Mouse (Mus musculus): ENCODE data around the gene Olfr508. TPM values are rescaled to one million over a fixed set of nuclear protein-coding genes. Genes with fewer than 3 reads are reported as not detected.
"Not testable (repeated sequence)": the region's sequence is repeated elsewhere in the genome, so short reads cannot be mapped to it uniquely, and the experiment has no call there.

Olfr508 gene
- not detected in 2 replicates for polyA plus RNA-seq (2016; fragmentation: Nextera tagmentation; extraction: Ambion mirVana)

GRCm38 (mm10) chr7:108629694-108630093 is at the start of gene Olfr508:
TSS of gene Olfr508 (plus strand) at chr7:108629994.
- Histone ChIP-seq H3K9me3 (no peaks in the 10 kb centered on the region), H3K27ac (replicated peaks) (no peak within 1 kb of the TSS), H3K4me3 (no peak within 1 kb of the TSS), H3K27me3 (no peaks in the 10 kb centered on the region), H3K9ac (replicated peaks) (no peak within 1 kb of the TSS), H3K4me2 (replicated peaks) (no peak within 1 kb of the TSS), H3K4me1 (no peaks in the 10 kb centered on the region), H3K36me3 (no peaks in the 10 kb centered on the region)
- WGBS: 88% methylated on average over 3 of the region's 3 CpGs
- ATAC-seq (ENCODE audit: low FRiP score, low read depth): no peak

- Histone ChIP-seq H3K9ac (replicated peaks) (no peak overlapping the region), H3K27ac (replicated peaks) (no peak overlapping the region), H3K9me3 (no peaks in the 10 kb centered on the region), H3K4me1 (no peaks in the 10 kb centered on the region), H3K27me3 (no peaks in the 10 kb centered on the region), H3K4me3 (no peak overlapping the region), H3K36me3 (no peaks in the 10 kb centered on the region), H3K4me2 (replicated peaks) (no peak overlapping the region)
- no peak; the same call in 1 of the 2 replicates for ATAC-seq (ENCODE audit: low FRiP score, low read depth)
- WGBS: 100% methylated on average over 1 of the region's 1 CpGs
Observed at GRCm38 (mm10) chr7:108589797-108590196, 40.0 kb upstream of the Olfr508 start.

- H3K4me3 ChIP-seq; ATAC-seq (ENCODE audit: low FRiP score, low read depth); H3K9me3 ChIP-seq; H3K9ac ChIP-seq (replicated peaks); H3K27me3 ChIP-seq; H3K4me2 ChIP-seq (replicated peaks); H3K4me1 ChIP-seq; H3K27ac ChIP-seq (replicated peaks); H3K36me3 ChIP-seq: not testable (repeated sequence)
- 82% methylated on average over 3 of the region's 3 CpGs for WGBS
Observed at GRCm38 (mm10) chr7:108601916-108602315, 27.9 kb upstream of the Olfr508 start.

GRCm38 (mm10) chr7:108610487-108610886 is 19.3 kb upstream of the Olfr508 start, which contains the start of gene Olfr506:
TSS of gene Olfr506 (plus strand) at chr7:108610787.
- no peaks in the 10 kb centered on the region for H3K9me3 ChIP-seq
- H3K9ac ChIP-seq (replicated peaks): no peak within 1 kb of the TSS
- H3K4me1 ChIP-seq: no peaks in the 10 kb centered on the region
- H3K4me3 ChIP-seq: no peak within 1 kb of the TSS
- no peak for ATAC-seq (ENCODE audit: low FRiP score, low read depth)
- H3K27ac ChIP-seq (replicated peaks): no peak within 1 kb of the TSS
- no peaks in the 10 kb centered on the region for H3K36me3 ChIP-seq
- no peak within 1 kb of the TSS for H3K4me2 ChIP-seq (replicated peaks)
- no peaks in the 10 kb centered on the region for H3K27me3 ChIP-seq

- H3K4me1 ChIP-seq: no peaks in the 10 kb centered on the region
- no peak overlapping the region for H3K9ac ChIP-seq (replicated peaks)
- 90% methylated on average over 2 of the region's 2 CpGs for WGBS
- no peak overlapping the region for H3K4me2 ChIP-seq (replicated peaks)
- H3K9me3 ChIP-seq: no peaks in the 10 kb centered on the region
- no peak overlapping the region for H3K4me3 ChIP-seq
- H3K27ac ChIP-seq (replicated peaks): no peak overlapping the region
- ATAC-seq (ENCODE audit: low FRiP score, low read depth): no peak
- H3K36me3 ChIP-seq: no peaks in the 10 kb centered on the region
- no peaks in the 10 kb centered on the region for H3K27me3 ChIP-seq
Observed at GRCm38 (mm10) chr7:108614110-108614509, 15.7 kb upstream of the Olfr508 start.

- H3K9ac ChIP-seq (replicated peaks); H3K4me1 ChIP-seq; H3K27me3 ChIP-seq; H3K36me3 ChIP-seq; H3K27ac ChIP-seq (replicated peaks); H3K4me3 ChIP-seq; H3K9me3 ChIP-seq; H3K4me2 ChIP-seq (replicated peaks); ATAC-seq (ENCODE audit: low FRiP score, low read depth): not testable (repeated sequence)
- 55% methylated on average over 3 of the region's 3 CpGs for WGBS
Observed at GRCm38 (mm10) chr7:108616781-108617180, 13.0 kb upstream of the Olfr508 start.

- WGBS: 80% methylated on average over 2 of the region's 2 CpGs
- no peak for ATAC-seq (ENCODE audit: low FRiP score, low read depth)
Observed at GRCm38 (mm10) chr7:108621514-108621913, 8.3 kb upstream of the Olfr508 start, which contains the start of gene Olfr507. TSS of gene Olfr507 (plus strand) at chr7:108621814.

GRCm38 (mm10) chr7:108651806-108652205 is 22.0 kb downstream of the Olfr508 start, which contains the start of gene Olfr509:
TSS of gene Olfr509 (minus strand) at chr7:108651906.
- no peak within 1 kb of the TSS for H3K4me3 ChIP-seq
- H3K9me3 ChIP-seq: no peaks in the 10 kb centered on the region
- H3K27me3 ChIP-seq: no peaks in the 10 kb centered on the region
- H3K27ac ChIP-seq (replicated peaks): no peak within 1 kb of the TSS
- H3K4me1 ChIP-seq: no peaks in the 10 kb centered on the region
- H3K9ac ChIP-seq (replicated peaks): no peak within 1 kb of the TSS
- ATAC-seq (ENCODE audit: low FRiP score, low read depth): no peak
- no peaks in the 10 kb centered on the region for H3K36me3 ChIP-seq
- H3K4me2 ChIP-seq (replicated peaks): no peak within 1 kb of the TSS

More at GRCm38 (mm10) chr7:108621514-108621913, 8.3 kb upstream of the Olfr508 start, which contains the start of gene Olfr507:
- no peak within 1 kb of the TSS for H3K4me3 ChIP-seq
- no peak within 1 kb of the TSS for H3K9ac ChIP-seq (replicated peaks)
- H3K27ac ChIP-seq (replicated peaks): no peak within 1 kb of the TSS
- H3K9me3 ChIP-seq: no peaks in the 10 kb centered on the region
- H3K4me2 ChIP-seq (replicated peaks): no peak within 1 kb of the TSS
- H3K36me3 ChIP-seq: no peaks in the 10 kb centered on the region
- H3K27me3 ChIP-seq: no peaks in the 10 kb centered on the region
- H3K4me1 ChIP-seq: no peaks in the 10 kb centered on the region

GRCm38 (mm10) chr7:108662419-108662818 is 32.6 kb downstream of the Olfr508 start:
- Histone ChIP-seq H3K36me3 (no peaks in the 10 kb centered on the region), H3K4me2 (replicated peaks) (no peak overlapping the region), H3K9me3 (no peaks in the 10 kb centered on the region), H3K27me3 (no peaks in the 10 kb centered on the region), H3K4me3 (no peak overlapping the region), H3K9ac (replicated peaks) (no peak overlapping the region), H3K4me1 (no peaks in the 10 kb centered on the region), H3K27ac (replicated peaks) (no peak overlapping the region)
- ATAC-seq (ENCODE audit: low FRiP score, low read depth): no peak
- 85% methylated on average over 3 of the region's 3 CpGs for WGBS

GRCm38 (mm10) chr7:108666118-108666517 is 36.3 kb downstream of the Olfr508 start, which contains the start of gene Olfr510:
TSS of gene Olfr510 (plus strand) at chr7:108666418.
- Histone ChIP-seq H3K27me3 (no peaks in the 10 kb centered on the region), H3K4me1 (no peaks in the 10 kb centered on the region), H3K9me3 (no peaks in the 10 kb centered on the region), H3K27ac (replicated peaks) (no peak within 1 kb of the TSS), H3K36me3 (no peaks in the 10 kb centered on the region), H3K9ac (replicated peaks) (no peak within 1 kb of the TSS), H3K4me3 (no peak within 1 kb of the TSS), H3K4me2 (replicated peaks) (no peak within 1 kb of the TSS)
- WGBS: 89% methylated on average over 1 of the region's 1 CpGs
- ATAC-seq (ENCODE audit: low FRiP score, low read depth): no peak

- 77% methylated on average over 1 of the region's 1 CpGs for WGBS
- Histone ChIP-seq H3K9me3 (no peaks in the 10 kb centered on the region), H3K4me2 (replicated peaks) (no peak overlapping the region), H3K9ac (replicated peaks) (no peak overlapping the region), H3K27ac (replicated peaks) (no peak overlapping the region), H3K4me3 (no peak overlapping the region), H3K36me3 (no peaks in the 10 kb centered on the region), H3K4me1 (no peaks in the 10 kb centered on the region), H3K27me3 (no peaks in the 10 kb centered on the region)
- no peak for ATAC-seq (ENCODE audit: low FRiP score, low read depth)
Observed at GRCm38 (mm10) chr7:108671058-108671457, 41.3 kb downstream of the Olfr508 start.

GRCm38 (mm10) chr7:108678886-108679285 is 49.1 kb downstream of the Olfr508 start:
- Histone ChIP-seq H3K27ac (replicated peaks) (no peak overlapping the region), H3K9me3 (no peaks in the 10 kb centered on the region), H3K4me3 (no peak overlapping the region), H3K27me3 (no peaks in the 10 kb centered on the region), H3K9ac (replicated peaks) (no peak overlapping the region), H3K4me1 (no peaks in the 10 kb centered on the region), H3K36me3 (no peaks in the 10 kb centered on the region), H3K4me2 (replicated peaks) (no peak overlapping the region)
- no peak for ATAC-seq (ENCODE audit: low FRiP score, low read depth)
- 86% methylated on average over 4 of the region's 4 CpGs for WGBS

Data from midbrain, embryonic 12.5 days (tissue).